Mouse (Mus musculus): ENCODE data around the gene Gaa. TPM values are rescaled to one million over a fixed set of nuclear protein-coding genes. Genes with fewer than 3 reads are reported as not detected.
"Not testable (repeated sequence)": the region's sequence is repeated elsewhere in the genome, so short reads cannot be mapped to it uniquely, and the experiment has no call there.

The Gaa gene
- polyA plus RNA-seq, 1 experiment from 2014 or later = 35.5 TPM

DNA sequence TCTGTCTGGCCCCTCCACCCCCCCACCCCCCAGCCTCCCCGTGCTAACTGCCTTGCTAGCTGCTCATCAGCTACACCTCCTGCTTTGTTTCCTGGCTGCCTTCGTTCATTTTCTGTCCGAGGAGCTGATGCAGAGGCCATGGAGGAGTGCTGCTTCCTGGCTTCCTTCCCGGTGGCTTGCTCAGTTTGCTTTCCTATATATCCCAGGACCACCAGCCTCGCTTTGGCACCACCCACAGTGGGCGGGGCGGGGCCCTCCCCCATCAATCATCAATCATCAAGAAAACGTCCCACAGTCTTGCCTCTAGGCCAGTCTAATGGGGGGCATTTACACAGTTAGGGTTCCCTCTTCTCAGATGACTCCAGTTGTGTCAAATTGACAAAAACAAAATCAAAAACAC lies 31.3 kb upstream of the Gaa start:
- peaks cover 80% of the 10 kb centered on the region for H3K36me3 ChIP-seq

DNA sequence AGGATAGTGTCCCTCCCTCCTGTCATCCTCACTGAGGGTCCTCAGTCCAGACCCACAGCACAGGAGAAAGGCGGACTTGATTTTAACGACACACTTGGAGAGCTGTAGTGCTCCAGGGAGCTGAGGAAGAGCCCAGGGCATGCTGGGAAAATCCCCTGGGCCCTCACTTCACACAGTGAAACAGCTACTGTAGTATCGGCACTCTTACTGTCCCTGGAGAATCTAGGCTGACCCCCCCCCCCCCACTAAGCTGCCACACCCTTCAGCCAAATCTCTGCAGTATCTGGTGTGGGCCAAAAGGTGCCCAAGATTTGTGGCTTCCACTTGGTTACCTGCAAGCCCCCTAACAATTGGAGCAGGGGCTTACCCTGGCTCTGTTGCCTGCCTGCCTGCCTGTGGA lies 30.7 kb upstream of the Gaa start:
- WGBS = 65% methylated on average over 3 of the region's 3 CpGs
- H3K27ac ChIP-seq = no peak overlapping the region
- H3K36me3 ChIP-seq = peaks cover 80% of the 10 kb centered on the region

More for the DNA sequence above, 31.3 kb upstream of the Gaa start:
- Histone ChIP-seq H3K27me3 (ENCODE audit: insufficient read depth, poor library complexity, severe bottlenecking) (no peaks in the 10 kb centered on the region), H3K27ac (peak overlapping the region; percentile 53; the same call in 1 of the 2 replicates), H3K4me3 (no peak overlapping the region), H3K4me1 (replicated peaks) (peaks cover 35% of the 10 kb centered on the region), H3K9me3 (peaks cover 12% of the 10 kb centered on the region; the same call in 1 of the 2 replicates)
- no peak for DNase-seq (ENCODE audit: low spot score)
- 47% methylated on average over 8 of the region's 8 CpGs for WGBS

DNA sequence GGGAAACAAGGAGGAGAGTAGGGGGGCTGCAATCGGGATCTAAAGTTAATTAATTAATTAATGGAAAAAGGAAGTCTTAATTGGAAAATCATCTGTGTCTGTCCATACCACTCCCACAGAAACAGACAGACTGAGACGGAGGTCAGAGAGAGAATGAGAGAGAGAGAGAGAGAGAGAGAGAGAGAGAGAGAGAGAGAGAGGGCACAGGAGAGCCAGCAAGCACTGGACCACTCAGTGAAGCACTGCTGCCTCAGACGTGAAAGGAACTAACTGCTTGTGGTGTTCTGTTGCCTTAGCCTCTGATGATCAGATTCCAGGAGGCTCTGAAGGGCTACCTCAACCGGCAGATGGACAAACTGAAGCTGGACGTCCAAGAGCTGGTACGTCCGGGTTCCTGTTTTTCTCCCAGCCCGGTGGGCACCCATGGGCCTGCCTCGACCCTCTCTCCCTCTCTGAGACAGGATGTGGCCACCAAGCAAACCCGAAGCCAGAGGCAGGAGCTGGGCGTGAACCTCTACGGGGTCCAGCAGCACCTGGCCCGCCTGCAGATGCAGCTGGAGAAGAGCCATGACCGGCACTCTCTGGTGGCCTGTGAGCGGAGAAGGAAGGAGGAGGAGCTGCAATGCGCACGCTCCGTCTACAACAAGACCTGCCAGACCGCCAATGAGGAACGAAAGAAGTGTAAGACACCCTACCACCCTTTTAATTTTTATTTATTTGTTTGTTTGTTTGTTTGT lies 30.0 kb upstream of the Gaa start:
- Histone ChIP-seq H3K36me3 (peaks cover 80% of the 10 kb centered on the region), H3K4me1 (replicated peaks) (peaks cover 42% of the 10 kb centered on the region), H3K27ac (peak overlapping the region; percentile 80), H3K4me3 (peak overlapping the region; percentile 42), H3K9me3 (peaks cover 12% of the 10 kb centered on the region; the same call in 1 of the 2 replicates), H3K27me3 (ENCODE audit: insufficient read depth, poor library complexity, severe bottlenecking) (no peaks in the 10 kb centered on the region)
- WGBS = 37% methylated on average over 20 of the region's 20 CpGs
- peak; percentile 42 for DNase-seq (ENCODE audit: low spot score)

More for the DNA sequence above, 30.7 kb upstream of the Gaa start:
- H3K4me1 ChIP-seq (replicated peaks) = peaks cover 35% of the 10 kb centered on the region
- H3K4me3 ChIP-seq = no peak overlapping the region
- no peak for DNase-seq (ENCODE audit: low spot score)
- no peaks in the 10 kb centered on the region for H3K27me3 ChIP-seq (ENCODE audit: insufficient read depth, poor library complexity, severe bottlenecking)
- peaks cover 12% of the 10 kb centered on the region; the same call in 1 of the 2 replicates for H3K9me3 ChIP-seq

DNA sequence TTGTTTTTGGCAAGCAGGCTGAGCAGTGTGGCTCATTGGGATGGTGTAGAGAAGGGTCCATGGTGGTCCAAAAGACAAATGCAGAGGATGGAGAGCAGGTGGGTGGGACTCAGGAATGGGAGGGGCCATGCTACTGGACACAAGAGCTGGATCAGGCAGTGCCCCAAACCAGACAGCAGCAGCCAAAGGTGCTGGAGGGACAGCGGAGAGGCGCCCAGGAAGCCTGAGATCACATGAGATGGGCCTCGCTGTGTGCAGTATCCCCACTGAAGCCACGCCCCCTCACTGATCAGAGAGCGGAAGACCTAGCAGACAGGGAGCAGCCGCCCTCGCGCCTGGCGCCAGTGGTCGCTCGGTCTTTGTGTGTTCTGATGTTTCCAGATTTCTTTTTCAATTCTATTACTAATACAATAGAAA lies 29.4 kb upstream of the Gaa start:
- H3K27me3 ChIP-seq (ENCODE audit: insufficient read depth, poor library complexity, severe bottlenecking) = no peaks in the 10 kb centered on the region
- peak overlapping the region; percentile 80 for H3K27ac ChIP-seq
- H3K9me3 ChIP-seq = peaks cover 12% of the 10 kb centered on the region; the same call in 1 of the 2 replicates
- peak; percentile 57 for DNase-seq (ENCODE audit: low spot score)
- H3K4me1 ChIP-seq (replicated peaks) = peaks cover 44% of the 10 kb centered on the region
- H3K36me3 ChIP-seq = peaks cover 80% of the 10 kb centered on the region
- WGBS = 24% methylated on average over 11 of the region's 11 CpGs
- H3K4me3 ChIP-seq = peak overlapping the region; percentile 42

DNA sequence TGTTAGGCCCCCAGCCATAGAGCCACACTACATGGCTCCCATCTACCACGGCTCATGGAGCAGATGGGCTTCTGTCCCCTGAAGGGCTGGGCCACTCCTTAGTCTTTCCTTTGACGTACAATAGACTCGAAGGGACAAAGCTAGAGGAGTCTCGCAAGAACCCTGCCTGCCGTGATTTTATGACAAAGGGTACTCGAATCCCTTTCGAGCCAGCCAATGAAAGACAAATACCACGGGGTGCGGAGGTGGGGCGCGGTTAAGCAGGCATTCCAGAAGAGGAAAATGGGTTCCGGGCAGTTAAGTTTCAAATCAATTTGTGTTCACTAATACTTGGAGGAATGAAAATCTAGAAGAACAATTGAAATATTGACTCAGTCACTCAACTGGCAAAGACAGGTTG lies 28.2 kb upstream of the Gaa start:
- no peak for DNase-seq (ENCODE audit: low spot score)
- Histone ChIP-seq H3K27ac (no peak overlapping the region), H3K36me3 (peaks cover 81% of the 10 kb centered on the region), H3K4me1 (replicated peaks) (peaks cover 44% of the 10 kb centered on the region), H3K4me3 (no peak overlapping the region), H3K9me3 (peaks cover 6% of the 10 kb centered on the region; the same call in 1 of the 2 replicates), H3K27me3 (ENCODE audit: insufficient read depth, poor library complexity, severe bottlenecking) (no peaks in the 10 kb centered on the region)
- 92% methylated on average over 12 of the region's 12 CpGs for WGBS

DNA sequence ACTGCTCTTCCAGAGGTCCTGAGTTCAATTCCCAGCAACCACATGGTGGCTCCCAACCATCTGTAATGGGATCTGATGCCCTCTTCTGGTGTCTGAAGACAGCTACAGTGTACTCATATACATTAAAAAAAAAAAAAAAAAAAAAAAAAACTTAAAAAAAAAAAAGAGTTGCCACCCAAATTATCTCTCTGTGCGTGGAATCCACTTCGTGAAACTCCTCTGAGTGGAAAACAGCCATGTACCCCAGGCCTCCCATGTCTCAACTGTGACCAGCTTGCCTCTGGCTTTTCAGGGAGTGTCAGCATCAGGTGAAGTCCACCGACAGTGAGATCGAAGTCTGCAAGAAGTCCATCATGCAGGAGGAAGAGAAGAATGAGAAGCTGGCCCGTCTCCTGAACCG lies 22.1 kb upstream of the Gaa start:
- Histone ChIP-seq H3K4me1 (replicated peaks) (peaks cover 17% of the 10 kb centered on the region), H3K36me3 (peaks cover 60% of the 10 kb centered on the region)
- H3K27ac ChIP-seq; H3K4me3 ChIP-seq; DNase-seq (ENCODE audit: low spot score); H3K27me3 ChIP-seq (ENCODE audit: insufficient read depth, poor library complexity, severe bottlenecking); H3K9me3 ChIP-seq: not testable (repeated sequence)
- 89% methylated on average over 6 of the region's 6 CpGs for WGBS

DNA sequence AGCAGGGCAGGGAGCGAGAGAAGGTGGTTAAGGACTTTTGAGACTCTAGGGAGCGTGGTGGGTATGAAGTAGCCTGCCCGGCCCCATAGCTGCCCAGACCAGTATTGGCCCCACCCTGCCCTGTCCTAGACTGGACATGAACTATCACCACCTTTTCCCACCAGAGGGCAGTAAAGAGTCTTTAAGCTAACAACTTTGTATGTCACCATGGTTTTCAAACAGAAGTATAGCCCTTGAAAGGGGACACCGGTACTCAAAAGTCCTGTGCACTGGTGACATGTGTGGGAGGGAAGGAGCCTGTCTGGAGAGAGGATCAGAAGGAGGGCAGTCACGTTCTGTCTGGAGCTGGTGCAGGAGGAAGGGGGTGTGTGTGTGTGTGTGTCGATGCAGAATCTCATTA lies 18.7 kb upstream of the Gaa start:
- 39% methylated on average over 6 of the region's 6 CpGs for WGBS
- H3K9me3 ChIP-seq = 0 out of 2 replicates have a peak, but pooled peaks cover 8% of the 10 kb centered on the region
- peak; percentile 60 for DNase-seq (ENCODE audit: low spot score)
- no peak overlapping the region for H3K4me3 ChIP-seq
- peaks cover 35% of the 10 kb centered on the region for H3K36me3 ChIP-seq
- peaks cover 38% of the 10 kb centered on the region for H3K4me1 ChIP-seq (replicated peaks)
- H3K27ac ChIP-seq = no peak overlapping the region; the same call in 1 of the 2 replicates
- peaks cover 6% of the 10 kb centered on the region; the same call in 1 of the 2 replicates for H3K27me3 ChIP-seq (ENCODE audit: insufficient read depth, poor library complexity, severe bottlenecking)

DNA sequence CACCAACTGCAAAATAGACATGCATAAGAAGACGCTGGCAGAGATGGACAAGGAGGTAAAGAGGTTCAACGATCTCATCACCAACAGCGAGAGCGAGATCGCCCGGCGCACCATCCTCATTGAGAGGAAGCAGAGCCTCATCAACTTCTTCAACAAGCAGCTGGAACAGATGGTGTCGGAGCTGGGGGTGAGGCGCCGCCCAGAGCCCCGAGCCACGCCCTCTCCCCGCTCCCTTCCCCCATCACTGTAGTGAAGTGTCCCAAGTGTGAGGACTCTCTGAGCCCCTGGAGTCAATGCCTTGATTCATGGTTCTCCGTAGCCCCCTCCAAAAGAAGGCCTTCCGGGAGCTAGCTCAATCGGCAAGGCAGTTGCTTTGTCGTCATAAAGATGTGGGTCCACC lies 16.7 kb upstream of the Gaa start:
- peak overlapping the region; percentile 64 for H3K27ac ChIP-seq
- peaks cover 30% of the 10 kb centered on the region for H3K36me3 ChIP-seq
- no peak overlapping the region for H3K4me3 ChIP-seq
- whole genome bisulfite sequencing = 60% methylated on average over 17 of the region's 17 CpGs
- no peak for DNase-seq (ENCODE audit: low spot score)
- no peaks in the 10 kb centered on the region for H3K9me3 ChIP-seq
- peaks cover 6% of the 10 kb centered on the region; the same call in 1 of the 2 replicates for H3K27me3 ChIP-seq (ENCODE audit: insufficient read depth, poor library complexity, severe bottlenecking)
- peaks cover 38% of the 10 kb centered on the region for H3K4me1 ChIP-seq (replicated peaks)

DNA sequence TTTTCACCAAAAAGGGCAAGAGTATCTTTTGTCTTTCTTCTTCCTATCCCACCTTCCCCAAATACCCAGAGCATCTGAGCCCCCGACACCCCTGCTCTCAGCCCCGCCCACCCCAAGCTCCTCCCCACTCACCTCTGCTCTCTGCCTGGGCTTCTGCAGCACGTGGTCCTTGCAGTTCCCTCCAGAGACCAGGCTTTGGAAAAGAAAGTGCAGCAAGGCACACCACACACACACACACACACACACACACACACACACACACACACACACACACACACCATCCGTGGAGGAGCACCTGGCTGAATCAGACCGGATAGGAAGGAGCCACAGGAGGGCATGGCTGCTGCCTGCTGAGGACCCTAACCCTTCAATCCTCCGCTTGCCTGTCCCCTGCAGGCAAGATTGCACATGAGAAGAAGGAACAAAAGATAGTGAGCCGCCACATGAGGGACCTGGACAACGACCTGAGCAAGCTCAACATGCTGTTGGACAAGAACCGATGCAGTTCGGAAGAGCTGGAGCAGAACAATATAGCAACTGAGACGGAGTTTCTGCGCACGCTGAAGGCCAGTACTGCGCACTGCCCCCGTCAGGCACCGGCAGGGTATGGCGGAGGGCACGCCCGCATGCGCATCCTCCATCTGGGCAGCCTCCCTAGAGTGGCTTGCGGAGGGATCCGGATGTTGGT lies 14.7 kb upstream of the Gaa start:
- Histone ChIP-seq H3K27ac (peak overlapping the region; percentile 84), H3K9me3 (no peaks in the 10 kb centered on the region), H3K27me3 (ENCODE audit: insufficient read depth, poor library complexity, severe bottlenecking) (peaks cover 6% of the 10 kb centered on the region; the same call in 1 of the 2 replicates), H3K36me3 (peaks cover 28% of the 10 kb centered on the region), H3K4me3 (peak overlapping the region; percentile 36), H3K4me1 (replicated peaks) (peaks cover 44% of the 10 kb centered on the region)
- DNase-seq (ENCODE audit: low spot score) = peak; percentile 75
- WGBS = 6% methylated on average over 22 of the region's 22 CpGs

DNA sequence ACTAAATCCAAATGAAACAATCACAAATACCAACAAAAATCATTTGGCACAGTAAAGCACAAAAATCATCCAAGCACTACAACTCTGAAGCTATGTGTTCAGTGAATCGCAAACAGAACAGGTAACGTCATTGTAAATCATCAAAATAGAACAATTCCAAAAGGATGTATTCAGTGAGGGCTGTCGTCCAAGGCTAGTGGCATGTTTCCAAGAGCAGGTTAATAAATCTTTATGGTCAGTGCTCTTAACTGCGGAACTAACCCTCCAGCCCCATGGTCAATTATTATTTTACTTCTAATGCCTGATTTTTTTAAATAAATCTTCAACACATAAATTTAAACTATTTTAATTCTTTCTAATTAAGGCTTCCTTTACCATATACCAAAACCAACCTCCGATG lies 11.1 kb upstream of the Gaa start:
- H3K9me3 ChIP-seq; H3K27me3 ChIP-seq (ENCODE audit: insufficient read depth, poor library complexity, severe bottlenecking); H3K27ac ChIP-seq; H3K4me3 ChIP-seq; DNase-seq (ENCODE audit: low spot score): not testable (repeated sequence)
- peaks cover 32% of the 10 kb centered on the region for H3K4me1 ChIP-seq (replicated peaks)
- 96% methylated on average over 5 of the region's 5 CpGs for WGBS
- H3K36me3 ChIP-seq = peaks cover 41% of the 10 kb centered on the region

DNA sequence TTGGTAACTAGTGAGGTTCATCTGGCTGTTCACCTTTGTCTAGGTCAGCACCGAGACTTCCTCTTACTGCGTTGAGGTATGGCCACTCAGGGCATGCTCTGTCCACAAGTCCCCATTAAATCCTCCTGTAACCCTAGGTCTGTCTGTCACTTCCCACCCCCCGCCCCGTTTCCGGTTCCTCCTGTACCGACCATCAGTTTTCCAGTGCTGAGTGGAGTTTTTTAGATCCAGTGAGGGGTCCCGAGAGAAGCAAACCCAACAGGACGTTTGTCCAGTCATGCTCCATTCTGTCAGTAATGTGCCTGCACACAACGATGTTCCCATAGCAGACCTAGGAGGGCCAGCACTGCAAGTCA lies 9.5 kb upstream of the Gaa start:
- 69% methylated on average over 9 of the region's 9 CpGs for WGBS
- H3K27me3 ChIP-seq (ENCODE audit: insufficient read depth, poor library complexity, severe bottlenecking) = no peaks in the 10 kb centered on the region
- H3K27ac ChIP-seq = peak overlapping the region; percentile 72
- no peaks in the 10 kb centered on the region for H3K9me3 ChIP-seq
- H3K4me3 ChIP-seq = peak overlapping the region; percentile 31
- no peak for DNase-seq (ENCODE audit: low spot score)
- peaks cover 56% of the 10 kb centered on the region for H3K36me3 ChIP-seq
- H3K4me1 ChIP-seq (replicated peaks) = peaks cover 16% of the 10 kb centered on the region

DNA sequence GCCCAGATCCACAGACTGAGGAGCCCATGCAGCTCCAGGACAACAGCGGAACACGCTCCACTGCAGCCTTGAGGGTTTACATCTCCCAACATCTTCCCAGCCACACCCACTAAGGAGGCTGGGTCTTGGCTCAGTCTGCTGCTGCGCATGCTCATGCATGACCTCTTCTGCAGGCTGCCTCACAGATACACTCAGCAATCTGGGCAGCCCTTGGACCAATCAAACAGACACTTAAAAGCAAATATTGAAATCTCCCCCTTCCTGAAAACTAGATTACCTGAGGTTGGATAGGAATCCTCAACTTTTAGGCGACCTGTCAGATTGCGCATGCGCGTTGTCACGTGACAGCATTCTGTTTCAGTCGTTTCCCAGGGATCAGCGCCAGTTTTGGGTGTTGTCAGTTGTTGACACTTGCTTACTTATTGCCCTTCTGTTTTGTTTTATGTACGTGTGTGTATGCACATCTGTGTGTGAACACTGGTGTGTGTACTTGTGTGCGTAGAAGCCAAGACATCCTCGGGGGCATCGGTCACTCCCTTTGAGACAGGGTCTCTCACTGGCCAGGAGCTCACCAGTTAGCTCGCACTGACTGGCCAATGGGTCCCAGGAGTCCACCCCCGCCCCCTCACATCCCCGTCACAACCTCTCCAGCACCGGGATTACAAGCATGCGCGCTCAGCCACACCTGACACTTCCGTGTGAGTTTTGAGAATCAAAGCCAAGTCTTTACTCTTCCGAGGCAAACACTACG lies 8.9 kb upstream of the Gaa start:
- peak overlapping the region; percentile 31 for H3K4me3 ChIP-seq
- peaks cover 11% of the 10 kb centered on the region for H3K4me1 ChIP-seq (replicated peaks)
- peaks cover 61% of the 10 kb centered on the region for H3K36me3 ChIP-seq
- peak; percentile 44 for DNase-seq (ENCODE audit: low spot score)
- 71% methylated on average over 23 of the region's 23 CpGs for WGBS
- H3K27ac ChIP-seq = peak overlapping the region; percentile 72
- H3K9me3 ChIP-seq = no peaks in the 10 kb centered on the region
- H3K27me3 ChIP-seq (ENCODE audit: insufficient read depth, poor library complexity, severe bottlenecking) = no peaks in the 10 kb centered on the region

Measured in hindbrain, embryonic 10.5 days (tissue).